Mouse (Mus musculus) lung, adult 2 months (tissue): ENCODE data around the gene Poldip3.

Experiments
- CTCF ChIP-seq: fragments of 200-500 bp; IDR thresholded peaks from 2 replicates; pipeline ENCODE4 v1.5.1; 2011; ENCODE audit warnings: mild to moderate bottlenecking, low read length, control low read depth; ENCODE audit not compliant: insufficient read depth
- POLR2A ChIP-seq: fragments of 200-500 bp; IDR thresholded peaks from 2 replicates; pipeline ENCODE4 v1.6.1; 2011; ENCODE audit warnings: low read depth, mild to moderate bottlenecking, control low read depth, low read length, borderline replicate concordance; ENCODE audit errors: extremely low read depth

DNA sequence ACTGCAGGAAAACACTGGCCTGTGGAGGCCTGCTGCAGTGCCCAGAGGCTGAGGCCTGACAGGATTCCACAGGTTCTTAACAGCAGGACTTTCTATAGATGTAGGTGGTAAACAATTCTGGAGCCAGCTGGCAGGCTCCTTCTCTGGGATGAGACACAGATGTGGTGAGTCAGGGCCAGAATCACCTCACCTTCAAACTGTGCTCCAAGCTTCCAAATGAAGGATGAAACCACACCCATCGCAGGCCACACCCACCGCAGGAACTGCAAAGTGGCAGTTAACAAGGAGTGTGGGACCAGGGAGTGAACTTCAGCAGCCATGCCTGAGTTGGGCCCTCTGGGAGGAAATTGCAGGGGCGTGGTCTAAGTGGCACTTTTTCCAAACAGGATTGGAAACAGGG, 58.3 kb downstream of the Poldip3 start:
- TF ChIP-seq CTCF (no peak), POLR2A (no peak)
